Mouse (Mus musculus) heart, adult 2 months (tissue): ENCODE data around the gene Gm8369.
"Not testable (repeated sequence)": the region's sequence is repeated elsewhere in the genome, so short reads cannot be mapped to it uniquely, and the experiment has no call there.

Experiments used
- CTCF ChIP-seq: fragments of 200-600 bp; IDR thresholded peaks from 2 replicates; pipeline ENCODE4 v1.8.1; 2022; ENCODE audit warnings: antibody characterized with exemption, mild to moderate bottlenecking, moderate library complexity
- POLR2A ChIP-seq: fragments of 200-500 bp; IDR thresholded peaks from 2 replicates; pipeline ENCODE4 v1.6.1; 2011; ENCODE audit warnings: mild to moderate bottlenecking, low read depth, low read length, control low read depth; ENCODE audit not compliant: insufficient read depth

DNA sequence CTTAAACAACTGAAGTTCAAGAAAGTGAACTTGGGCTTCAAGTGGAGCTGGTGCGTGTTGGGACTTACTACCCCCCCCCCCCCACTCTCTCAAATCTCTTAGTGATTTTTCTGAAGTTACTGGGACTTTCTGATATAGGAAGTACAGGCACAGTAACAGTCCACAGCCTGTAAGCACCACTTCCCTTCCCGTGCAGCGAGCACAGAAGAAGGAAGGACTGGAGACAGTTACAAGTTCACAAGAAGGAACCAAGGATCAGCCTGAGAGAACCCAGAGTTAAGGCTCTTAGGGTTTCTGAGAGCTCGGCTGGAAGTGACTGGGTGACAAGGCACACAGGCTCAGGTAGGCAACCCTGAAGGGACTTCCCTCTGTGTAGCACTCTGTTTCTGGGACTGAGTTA, 16.5 kb upstream of the Gm8369 start, which contains the start of gene Ms4a6c:
- TF ChIP-seq POLR2A, CTCF: not testable (repeated sequence)
